Mouse (Mus musculus) right cerebral cortex, adult 2 months (tissue): ENCODE data around the gene Dmkn.
"Not testable (repeated sequence)": the region's sequence is repeated elsewhere in the genome, so short reads cannot be mapped to it uniquely, and the experiment has no call there.

ENCODE experiments used
- DNase-seq, 2 experiments: peaks; one replicate each; pipeline ENCODE4 v3.0.0; 2021 to 2022; ENCODE audit warnings: low spot score in 2 of 2

Dmkn gene

DNA sequence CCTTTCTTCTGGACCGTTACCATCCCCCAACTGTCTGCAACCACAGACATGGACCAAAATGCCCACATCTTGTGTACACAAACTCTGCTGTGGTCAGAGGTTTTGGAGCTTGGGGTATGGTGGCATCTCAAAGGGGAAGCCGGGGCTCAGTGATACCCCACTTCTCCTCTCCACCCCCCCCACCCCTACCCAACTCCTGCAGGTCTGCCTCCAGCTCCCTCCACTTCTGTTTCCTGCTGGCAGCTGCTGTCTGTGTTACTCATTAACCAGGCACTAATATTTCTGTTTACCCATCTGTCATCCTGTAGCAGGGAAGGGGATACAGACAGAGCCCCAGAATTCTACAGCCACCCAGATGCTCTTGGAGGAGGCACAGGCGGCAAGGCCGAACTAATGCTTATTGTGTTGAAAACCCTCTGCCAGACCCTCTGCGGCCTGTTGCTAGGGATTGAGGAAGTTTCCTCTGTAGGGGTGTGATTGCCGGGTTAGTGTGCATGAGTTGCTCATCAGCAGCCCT is 48.8 kb downstream of the Dmkn start:
- DNase-seq = no peak

GRCm38 (mm10) chr7:30820131-30820530 is 56.6 kb downstream of the Dmkn start:
- DNase-seq = no peak

DNA sequence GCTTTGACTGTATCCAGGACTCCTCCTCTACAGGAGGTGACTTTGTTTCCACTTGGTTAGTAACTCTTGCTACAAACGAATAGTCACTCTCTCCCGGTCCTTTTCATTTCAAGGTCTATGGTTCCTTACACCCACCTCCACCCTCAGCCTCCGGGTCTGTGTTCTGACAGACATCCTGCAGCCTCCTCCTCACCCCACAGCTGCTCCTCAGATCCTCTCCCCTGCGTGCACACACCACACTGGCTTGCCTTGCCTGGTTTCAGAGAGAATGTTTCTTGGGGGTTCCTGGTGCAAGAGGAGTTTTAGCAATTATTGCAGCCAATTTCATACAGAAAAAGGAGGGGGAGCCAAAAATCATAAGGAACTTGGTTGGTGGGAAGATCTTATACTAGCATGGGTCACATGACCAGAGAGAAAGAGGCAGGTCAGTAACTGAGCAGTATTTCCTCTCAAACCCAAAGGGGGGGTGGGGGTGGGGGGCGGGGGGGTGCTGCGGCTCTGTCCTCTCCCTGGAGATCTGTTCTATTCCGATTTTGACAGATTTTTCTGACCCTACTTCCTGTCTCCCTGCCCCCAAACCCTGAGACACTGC is 57.4 kb downstream of the Dmkn start:
- DNase-seq = no peak

- no peak for DNase-seq
These were observed 58.0 kb downstream of the Dmkn start for GRCm38 (mm10) chr7:30821532-30821931.

GRCm38 (mm10) chr7:30823675-30824074 is 60.1 kb downstream of the Dmkn start, which contains the start of gene Ffar2:
Gene Ffar2, minus strand, starts transcription at chr7:30823775.
- no peak for DNase-seq

- DNase-seq = no peak
These were observed 60.8 kb downstream of the Dmkn start for GRCm38 (mm10) chr7:30824306-30824705.

- DNase-seq = no peak
These were observed 63.1 kb downstream of the Dmkn start for GRCm38 (mm10) chr7:30826660-30827059.

- DNase-seq = not testable (repeated sequence)
These were observed 65.3 kb downstream of the Dmkn start for GRCm38 (mm10) chr7:30828871-30829270.

DNA sequence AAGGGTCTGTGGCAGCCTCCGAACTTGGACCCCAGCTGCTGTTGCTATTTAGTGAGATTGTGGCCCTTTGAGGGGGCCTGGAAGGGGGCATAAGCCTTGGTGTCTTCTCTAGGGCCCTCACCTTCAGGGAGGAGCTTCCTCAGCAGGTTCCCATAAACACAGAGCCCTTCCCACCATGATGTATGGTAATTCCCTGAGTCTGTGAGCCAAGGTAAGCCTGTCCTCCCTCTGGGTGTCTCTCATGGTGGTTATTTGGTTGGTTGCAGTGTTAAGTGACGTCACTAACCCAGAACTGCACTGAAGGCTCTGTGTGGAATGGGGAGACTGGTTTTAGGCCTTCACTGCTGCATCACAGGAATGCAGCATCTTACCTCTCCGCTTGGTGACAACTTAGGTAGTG is 65.9 kb downstream of the Dmkn start:
- no peak for DNase-seq
